Mouse (Mus musculus) erythroblast, embryonic 14.5 days (primary cell): ENCODE results near the gene Ntn5.

ENCODE experiments used
- GATA1 ChIP-seq: IDR thresholded peaks from 2 replicates; pipeline ENCODE4 v1.6.1; 2012; ENCODE audit warnings: low read length, inconsistent platforms, mixed read lengths
- TAL1 ChIP-seq: IDR thresholded peaks from 3 replicates; pipeline ENCODE4 v1.6.1; 2012; ENCODE audit warnings: low read length, inconsistent platforms, mixed read lengths

DNA sequence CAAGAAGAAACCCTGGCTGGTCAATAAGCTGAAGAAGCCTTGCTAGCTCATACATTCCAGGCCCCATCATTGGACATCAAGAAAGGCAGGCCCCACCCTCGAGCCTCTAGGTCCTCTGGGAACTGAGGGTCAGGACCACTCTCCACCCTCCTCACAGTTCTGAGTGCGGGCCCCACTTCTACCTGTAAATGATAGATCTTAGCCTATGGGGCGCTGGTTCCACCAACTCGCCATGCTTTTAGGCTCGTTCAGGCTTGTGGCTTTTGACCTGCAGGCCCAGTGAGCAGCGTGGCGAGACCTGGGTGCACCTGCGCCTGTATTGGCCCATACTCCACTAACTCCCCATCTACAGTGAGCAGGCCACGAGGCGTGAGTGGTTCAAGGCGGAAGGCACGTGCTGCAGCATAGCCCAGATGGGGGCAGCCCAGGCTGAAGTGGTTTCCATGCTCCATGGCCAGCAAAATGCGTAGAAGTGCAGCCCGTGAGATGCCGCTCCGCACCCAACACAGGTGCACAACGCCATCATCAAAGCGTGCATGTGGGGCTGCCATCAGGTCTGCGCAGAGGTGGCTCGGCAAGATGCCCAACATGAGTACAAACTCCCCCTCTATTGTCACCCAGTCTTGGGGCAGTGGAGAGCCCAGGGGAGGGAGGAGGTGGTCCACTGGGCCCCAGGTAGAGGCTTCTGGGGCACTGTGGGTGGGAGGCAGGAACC is 26.8 kb downstream of the Ntn5 start:
- TF ChIP-seq GATA1, result no peak
- no peak for TF ChIP-seq TAL1
